Mouse (Mus musculus) limb, embryonic 14.5 days (tissue): Measurements from ENCODE around the gene Fto. TPM values are rescaled to one million over a fixed set of nuclear protein-coding genes. Genes with fewer than 3 reads are reported as not detected.

ENCODE experiments used
- ATAC-seq: fragments of 200-750 bp; cut with Nextera tagmentation; 2 replicates; pipeline ENCODE4 v1.8.0; 2017; ENCODE audit warnings: low read depth, moderate number of reproducible peaks, moderate TSS enrichment; ENCODE audit not compliant: low FRiP score
- DNase-seq: peaks from one replicate; pipeline ENCODE4 v3.0.0-alpha.2; 2015; ENCODE audit warnings: low spot score
- H3K27ac ChIP-seq: fragments of 300-500 bp; sonication (generic); replicated peaks from 2 replicates; pipeline ENCODE4 v1.5.1; 2014; ENCODE audit warnings: low read depth, mild to moderate bottlenecking, low read length, moderate library complexity, mixed read lengths
- H3K27me3 ChIP-seq: fragments of 300-500 bp; sonication (generic); 2 replicates; pipeline ENCODE4 v1.6.1; 2014; ENCODE audit warnings: low read length, mixed read lengths; ENCODE audit not compliant: control insufficient read depth, insufficient read depth
- H3K36me3 ChIP-seq: fragments of 300-500 bp; sonication (generic); 2 replicates; pipeline ENCODE4 v1.6.1; 2014; ENCODE audit warnings: mild to moderate bottlenecking, low read length, moderate library complexity, mixed read lengths; ENCODE audit not compliant: control insufficient read depth, insufficient read depth
- H3K4me1 ChIP-seq: fragments of 300-500 bp; sonication (generic); 2 replicates; pipeline ENCODE4 v1.6.1; 2014; ENCODE audit warnings: antibody characterized with exemption, low read length, mixed read lengths; ENCODE audit not compliant: control insufficient read depth, insufficient read depth
- H3K4me2 ChIP-seq: fragments of 300-500 bp; sonication (generic); replicated peaks from 2 replicates; pipeline ENCODE4 v1.6.1; 2014; ENCODE audit warnings: low read depth, mild to moderate bottlenecking, low read length, moderate library complexity; ENCODE audit not compliant: severe bottlenecking
- H3K4me3 ChIP-seq: fragments of 300-500 bp; sonication (generic); replicated peaks from 2 replicates; pipeline ENCODE4 v1.5.1; 2014; ENCODE audit warnings: low read length
- H3K9ac ChIP-seq: fragments of 300-500 bp; sonication (generic); 2 replicates; pipeline ENCODE4 v1.6.1; 2014; ENCODE audit warnings: mild to moderate bottlenecking, low read depth, low read length, moderate library complexity; ENCODE audit not compliant: severe bottlenecking
- H3K9me3 ChIP-seq: fragments of 300-500 bp; sonication (generic); 2 replicates; pipeline ENCODE4 v1.6.1; 2016; ENCODE audit warnings: low read length; ENCODE audit not compliant: control insufficient read depth
- POLR2A ChIP-seq: fragments of 200-500 bp; IDR thresholded peaks from 2 replicates; pipeline ENCODE4 v1.8.0; 2012; ENCODE audit warnings: inconsistent platforms, mild to moderate bottlenecking, moderate library complexity, borderline replicate concordance; ENCODE audit not compliant: insufficient read depth, insufficient read length; ENCODE audit errors: extremely low read depth
- WGBS: fragments of 180-500 bp; shearing (Covaris S2); extraction: QIAGEN DNeasy Blood & Tissue Kit; methylation state at CpG from one replicate; pipeline ENCODE4 v1.1.7; 2014; 5-methylcytosine and 5-hydroxymethylcytosine counted together
- polyA plus RNA-seq, 2 experiments: library from polyadenylated mRNA; depleted of rRNA in 1 of 2; stranded (reverse) in 1 of 2; unstranded in 1 of 2; fragments of >200 nt; fragmentation: Nextera tagmentation in 1 of 2; extraction: Ambion mirVana in 1 of 2; gene quantifications; 2 replicates each; pipeline versions ENCODE4 v1.2.1 to v1.2.3; 2012 to 2014

Fto gene
- polyA plus RNA-seq, 2 experiments: 80.0 to 107 TPM

DNA sequence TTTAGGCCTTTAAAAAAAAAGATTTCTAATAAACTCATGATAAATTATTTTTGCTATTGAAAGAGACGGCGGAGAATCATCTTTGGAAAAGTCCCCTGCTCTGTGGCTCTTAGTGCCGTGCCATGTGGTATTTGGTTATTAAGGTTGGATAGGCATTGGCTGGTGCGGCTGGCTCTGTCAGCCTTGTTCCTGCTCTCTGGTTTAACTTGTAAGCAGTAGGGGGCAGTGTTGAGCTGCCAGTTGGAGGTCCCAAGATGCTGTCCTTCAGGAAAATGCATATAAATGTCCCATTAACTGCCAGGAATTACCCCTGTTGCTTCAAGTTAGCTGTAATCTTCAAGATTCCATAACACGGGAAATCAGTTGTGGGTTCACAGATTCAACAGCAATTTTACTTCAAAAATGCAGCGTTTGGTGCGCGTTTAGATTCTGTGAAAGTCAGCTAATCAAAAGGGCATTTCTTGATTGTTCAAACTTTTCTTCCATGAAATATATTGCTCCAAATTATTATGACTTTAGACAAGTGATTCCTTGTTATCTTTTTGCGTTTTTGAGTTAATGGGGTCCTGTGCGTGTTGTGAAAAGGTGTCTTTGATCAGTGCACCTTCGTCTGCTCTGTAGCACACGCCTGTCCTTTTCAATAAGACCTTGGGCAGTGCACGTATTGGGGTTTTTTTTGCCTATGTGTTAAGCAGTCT lies 174.9 kb downstream of the Fto start:
- no peak overlapping the region for H3K9ac ChIP-seq
- ATAC-seq (0 out of 2 replicates have a peak, but pooled peaks have one; percentile 47), DNase-seq (peak; percentile 74)
- no peaks in the 10 kb centered on the region for H3K27me3 ChIP-seq
- TF ChIP-seq POLR2A: no peak
- H3K9me3 ChIP-seq: no peaks in the 10 kb centered on the region
- no peak overlapping the region for H3K27ac ChIP-seq
- H3K36me3 ChIP-seq: peaks cover 13% of the 10 kb centered on the region; the same call in 1 of the 2 replicates
- no peak overlapping the region for H3K4me2 ChIP-seq
- no peak overlapping the region for H3K4me3 ChIP-seq
- 0 out of 2 replicates have a peak, but pooled peaks cover 3% of the 10 kb centered on the region for H3K4me1 ChIP-seq
- WGBS: 47% methylated on average over 13 of the region's 13 CpGs

- ATAC-seq (no peak), DNase-seq (no peak)
- 69% methylated on average over 10 of the region's 10 CpGs for WGBS
- TF ChIP-seq POLR2A: no peak
- H3K27me3 ChIP-seq: no peaks in the 10 kb centered on the region
- H3K36me3 ChIP-seq: peaks cover 13% of the 10 kb centered on the region; the same call in 1 of the 2 replicates
- no peaks in the 10 kb centered on the region for H3K9me3 ChIP-seq
- 0 out of 2 replicates have a peak, but pooled peaks cover 3% of the 10 kb centered on the region for H3K4me1 ChIP-seq
- no peak overlapping the region for H3K4me2 ChIP-seq
- no peak overlapping the region for H3K4me3 ChIP-seq
- no peak overlapping the region for H3K9ac ChIP-seq
- H3K27ac ChIP-seq: no peak overlapping the region
These were observed 175.6 kb downstream of the Fto start for GRCm38 (mm10) chr8:91488784-91489450.

DNA sequence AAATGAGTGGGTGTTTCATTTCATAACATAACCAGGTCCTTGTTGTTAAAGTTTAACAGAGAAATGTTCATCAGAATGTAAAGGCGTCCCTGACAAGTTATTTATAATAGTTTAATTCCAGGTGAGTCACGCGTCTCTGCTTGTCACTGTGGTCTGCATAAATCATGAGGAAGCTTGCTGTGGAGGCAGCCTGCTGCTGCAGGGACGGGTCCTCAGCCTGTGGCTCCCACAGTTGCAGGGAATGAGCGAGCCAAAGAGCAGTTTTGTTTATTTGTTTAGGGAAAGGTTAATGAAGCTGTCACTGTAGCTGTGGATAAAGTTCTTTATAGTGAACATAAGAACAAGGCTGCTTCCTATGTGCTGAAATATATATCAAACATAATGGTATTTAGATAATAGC lies 176.7 kb downstream of the Fto start:
- no peak overlapping the region for H3K27ac ChIP-seq
- no peaks in the 10 kb centered on the region for H3K27me3 ChIP-seq
- DNase-seq (no peak), ATAC-seq (no peak)
- 48% methylated on average over 5 of the region's 5 CpGs for WGBS
- no peak overlapping the region for H3K4me3 ChIP-seq
- no peaks in the 10 kb centered on the region for H3K9me3 ChIP-seq
- no peak for TF ChIP-seq POLR2A
- H3K36me3 ChIP-seq: peaks cover 11% of the 10 kb centered on the region; the same call in 1 of the 2 replicates
- H3K9ac ChIP-seq: no peak overlapping the region
- H3K4me2 ChIP-seq: no peak overlapping the region
- 0 out of 2 replicates have a peak, but pooled peaks cover 3% of the 10 kb centered on the region for H3K4me1 ChIP-seq

DNA sequence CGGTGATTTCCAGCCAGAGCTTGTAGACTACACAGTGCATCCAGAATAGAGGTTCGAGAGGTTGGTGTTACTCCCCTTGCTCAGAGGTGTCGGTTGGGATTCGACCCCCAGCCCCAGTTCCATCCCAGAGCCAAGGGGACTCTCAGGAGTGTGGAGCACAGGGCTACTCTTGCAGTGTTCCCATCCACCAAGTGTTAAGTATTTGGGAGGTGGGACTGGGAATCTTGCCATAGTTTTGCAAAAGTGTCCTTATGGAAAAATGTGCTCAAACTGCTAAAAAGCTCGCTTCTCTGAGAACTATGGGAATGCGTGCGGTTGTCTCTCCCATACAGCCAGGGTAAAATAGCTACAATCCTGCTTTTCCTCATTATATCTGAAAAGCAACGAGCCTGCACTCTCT lies 180.0 kb downstream of the Fto start:
- Histone ChIP-seq H3K4me2 (no peak overlapping the region), H3K9ac (no peak overlapping the region), H3K36me3 (no peaks in the 10 kb centered on the region), H3K4me3 (no peak overlapping the region), H3K27me3 (no peaks in the 10 kb centered on the region), H3K4me1 (0 out of 2 replicates have a peak, but pooled peaks cover 3% of the 10 kb centered on the region), H3K9me3 (no peaks in the 10 kb centered on the region), H3K27ac (no peak overlapping the region)
- ATAC-seq (no peak), DNase-seq (peak; percentile 57)
- TF ChIP-seq POLR2A: no peak
- whole genome bisulfite sequencing: 65% methylated on average over 8 of the region's 8 CpGs

GRCm38 (mm10) chr8:91494501-91495259 lies 181.4 kb downstream of the Fto start:
- Histone ChIP-seq H3K4me3 (no peak overlapping the region), H3K4me1 (0 out of 2 replicates have a peak, but pooled peaks cover 1% of the 10 kb centered on the region), H3K9me3 (no peaks in the 10 kb centered on the region), H3K27ac (no peak overlapping the region), H3K36me3 (no peaks in the 10 kb centered on the region), H3K4me2 (no peak overlapping the region), H3K27me3 (no peaks in the 10 kb centered on the region), H3K9ac (no peak overlapping the region)
- no peak for TF ChIP-seq POLR2A
- ATAC-seq: no peak
- WGBS: 48% methylated on average over 10 of the region's 10 CpGs
- no peak for DNase-seq
